Mouse (Mus musculus) intestine, embryonic 16.5 days (tissue): ENCODE results near the gene Cntf. TPM values are rescaled to one million over a fixed set of nuclear protein-coding genes. Genes with fewer than 3 reads are reported as not detected.

Experiments
- ATAC-seq: fragments of 200-750 bp; cut with Nextera tagmentation; 2 replicates; pipeline ENCODE4 v1.8.0; 2017; ENCODE audit warnings: moderate TSS enrichment, moderate library complexity
- H3K27ac ChIP-seq: fragments of 300-500 bp; sonication (generic); 2 replicates; pipeline ENCODE4 v1.5.1; 2014; ENCODE audit warnings: mild to moderate bottlenecking, low read length
- H3K27me3 ChIP-seq: fragments of 300-500 bp; sonication (generic); replicated peaks from 2 replicates; pipeline ENCODE4 v1.6.1; 2014; ENCODE audit warnings: low read length, control low read depth, mixed read lengths; ENCODE audit not compliant: control insufficient read depth, insufficient read depth
- H3K36me3 ChIP-seq: fragments of 300-500 bp; sonication (generic); 2 replicates; pipeline ENCODE4 v1.6.1; 2014; ENCODE audit warnings: low read length, control low read depth; ENCODE audit not compliant: control insufficient read depth, insufficient read depth
- H3K4me1 ChIP-seq: fragments of 300-500 bp; sonication (generic); 2 replicates; pipeline ENCODE4 v1.6.1; 2014; ENCODE audit warnings: low read length, control low read depth, mixed read lengths; ENCODE audit not compliant: control insufficient read depth, insufficient read depth
- H3K4me2 ChIP-seq: fragments of 300-500 bp; sonication (generic); 2 replicates; pipeline ENCODE4 v1.6.1; 2014; ENCODE audit warnings: low read depth, low read length, control low read depth
- H3K4me3 ChIP-seq: fragments of 300-500 bp; sonication (generic); 2 replicates; pipeline ENCODE4 v1.5.1; 2014; ENCODE audit warnings: mild to moderate bottlenecking, low read length
- H3K9ac ChIP-seq: fragments of 300-500 bp; sonication (generic); 2 replicates; pipeline ENCODE4 v1.6.1; 2014; ENCODE audit warnings: low read depth, low read length
- H3K9me3 ChIP-seq: fragments of 300-500 bp; sonication (generic); 2 replicates; pipeline ENCODE4 v1.6.1; 2016; ENCODE audit warnings: low read length, control low read depth; ENCODE audit not compliant: control insufficient read depth
- WGBS: fragments of 180-500 bp; shearing (Covaris S2); extraction: QIAGEN DNeasy Blood & Tissue Kit; methylation state at CpG from one replicate; pipeline ENCODE4 v1.1.7; 2014; 5-methylcytosine and 5-hydroxymethylcytosine counted together
- polyA plus RNA-seq: library from polyadenylated mRNA; unstranded; fragments of >200 nt; fragmentation: Nextera tagmentation; extraction: Ambion mirVana; gene quantifications from 2 replicates; pipeline ENCODE4 v1.2.1, GENCODE M21; 2015

Cntf gene
- polyA plus RNA-seq: 0.88 and 1.0 TPM in 2 replicates

GRCm38 (mm10) chr19:12765308-12765707, at the start of gene Cntf:
Cntf (minus strand) TSS chr19:12765632.
- no peak within 1 kb of the TSS for H3K4me3 ChIP-seq
- H3K9ac ChIP-seq: no peak within 1 kb of the TSS
- H3K4me2 ChIP-seq: no peak within 1 kb of the TSS
- no peaks in the 10 kb centered on the region for H3K4me1 ChIP-seq
- no peak for ATAC-seq
- H3K36me3 ChIP-seq: peaks cover 7% of the 10 kb centered on the region
- WGBS: 66% methylated on average over 7 of the region's 7 CpGs
- H3K9me3 ChIP-seq: no peaks in the 10 kb centered on the region
- H3K27ac ChIP-seq: no peak within 1 kb of the TSS
- no peaks in the 10 kb centered on the region for H3K27me3 ChIP-seq

GRCm38 (mm10) chr19:12813883-12814282, 48.5 kb upstream of the Cntf start:
- no peak overlapping the region for H3K4me2 ChIP-seq
- WGBS: 89% methylated on average over 1 of the region's 1 CpGs
- no peaks in the 10 kb centered on the region for H3K27me3 ChIP-seq
- H3K36me3 ChIP-seq: no peaks in the 10 kb centered on the region
- H3K4me3 ChIP-seq: no peak overlapping the region
- no peak overlapping the region for H3K27ac ChIP-seq
- no peak for ATAC-seq
- H3K4me1 ChIP-seq: no peaks in the 10 kb centered on the region
- H3K9ac ChIP-seq: no peak overlapping the region
- H3K9me3 ChIP-seq: no peaks in the 10 kb centered on the region

- Histone ChIP-seq H3K36me3 (no peaks in the 10 kb centered on the region), H3K27ac (no peak overlapping the region), H3K27me3 (no peaks in the 10 kb centered on the region), H3K4me1 (no peaks in the 10 kb centered on the region), H3K9me3 (no peaks in the 10 kb centered on the region), H3K4me3 (no peak overlapping the region), H3K4me2 (no peak overlapping the region), H3K9ac (no peak overlapping the region)
- 50% methylated on average over 1 of the region's 1 CpGs for WGBS
- no peak for ATAC-seq
Measured at GRCm38 (mm10) chr19:12812644-12813364, 47.4 kb upstream of the Cntf start.

- no peak overlapping the region for H3K4me2 ChIP-seq
- no peaks in the 10 kb centered on the region for H3K36me3 ChIP-seq
- 65% methylated on average over 2 of the region's 2 CpGs for WGBS
- ATAC-seq: no peak
- H3K4me1 ChIP-seq: no peaks in the 10 kb centered on the region
- H3K27ac ChIP-seq: no peak overlapping the region
- H3K9me3 ChIP-seq: no peaks in the 10 kb centered on the region
- H3K9ac ChIP-seq: no peak overlapping the region
- H3K4me3 ChIP-seq: no peak overlapping the region
- no peaks in the 10 kb centered on the region for H3K27me3 ChIP-seq
Measured at GRCm38 (mm10) chr19:12806214-12806613, 40.8 kb upstream of the Cntf start.

GRCm38 (mm10) chr19:12805730-12806129, 40.3 kb upstream of the Cntf start:
- no peak for ATAC-seq
- no peak overlapping the region for H3K27ac ChIP-seq

GRCm38 (mm10) chr19:12804237-12804636, 38.8 kb upstream of the Cntf start:
- Histone ChIP-seq H3K4me1 (no peaks in the 10 kb centered on the region), H3K9me3 (no peaks in the 10 kb centered on the region), H3K4me2 (no peak overlapping the region), H3K4me3 (no peak overlapping the region), H3K27ac (no peak overlapping the region), H3K36me3 (no peaks in the 10 kb centered on the region), H3K27me3 (no peaks in the 10 kb centered on the region), H3K9ac (no peak overlapping the region)
- 97% methylated on average over 1 of the region's 1 CpGs for WGBS
- peak; percentile 81 for ATAC-seq

More at GRCm38 (mm10) chr19:12805730-12806129, 40.3 kb upstream of the Cntf start:
- Histone ChIP-seq H3K4me2 (no peak overlapping the region), H3K36me3 (no peaks in the 10 kb centered on the region), H3K9me3 (no peaks in the 10 kb centered on the region), H3K4me3 (no peak overlapping the region), H3K27me3 (no peaks in the 10 kb centered on the region), H3K4me1 (no peaks in the 10 kb centered on the region), H3K9ac (no peak overlapping the region)
- 82% methylated on average over 3 of the region's 3 CpGs for whole genome bisulfite sequencing

GRCm38 (mm10) chr19:12802830-12803229, 37.4 kb upstream of the Cntf start:
- H3K9me3 ChIP-seq: no peaks in the 10 kb centered on the region
- WGBS: 74% methylated on average over 3 of the region's 3 CpGs
- ATAC-seq: no peak
- no peaks in the 10 kb centered on the region for H3K4me1 ChIP-seq
- H3K9ac ChIP-seq: no peak overlapping the region
- H3K27ac ChIP-seq: no peak overlapping the region
- H3K27me3 ChIP-seq: no peaks in the 10 kb centered on the region
- H3K36me3 ChIP-seq: no peaks in the 10 kb centered on the region
- H3K4me2 ChIP-seq: no peak overlapping the region
- H3K4me3 ChIP-seq: no peak overlapping the region

DNA sequence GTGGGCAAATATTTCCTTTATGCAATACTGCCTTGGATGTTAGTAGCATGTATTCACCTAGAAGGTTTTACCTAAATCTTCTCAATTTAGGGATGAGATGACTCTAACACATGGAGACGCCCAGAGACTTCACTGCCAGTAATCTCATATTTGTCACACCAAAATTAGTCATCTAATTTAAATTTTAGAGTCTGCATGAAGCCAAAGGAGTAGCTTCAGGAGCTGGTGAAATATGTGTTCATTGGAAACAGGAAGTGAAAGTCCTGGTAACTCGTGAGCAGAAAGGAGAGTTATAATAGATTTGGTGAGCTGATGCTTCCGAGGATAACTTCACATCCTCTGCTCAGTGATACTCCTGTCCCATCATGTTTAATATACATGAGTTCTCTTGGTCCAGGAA, 35.6 kb upstream of the Cntf start:
- Histone ChIP-seq H3K4me3 (no peak overlapping the region), H3K4me1 (no peaks in the 10 kb centered on the region), H3K36me3 (no peaks in the 10 kb centered on the region), H3K27ac (no peak overlapping the region), H3K9me3 (no peaks in the 10 kb centered on the region), H3K4me2 (no peak overlapping the region), H3K27me3 (no peaks in the 10 kb centered on the region), H3K9ac (no peak overlapping the region)
- 66% methylated on average over 3 of the region's 3 CpGs for WGBS
- ATAC-seq: no peak

DNA sequence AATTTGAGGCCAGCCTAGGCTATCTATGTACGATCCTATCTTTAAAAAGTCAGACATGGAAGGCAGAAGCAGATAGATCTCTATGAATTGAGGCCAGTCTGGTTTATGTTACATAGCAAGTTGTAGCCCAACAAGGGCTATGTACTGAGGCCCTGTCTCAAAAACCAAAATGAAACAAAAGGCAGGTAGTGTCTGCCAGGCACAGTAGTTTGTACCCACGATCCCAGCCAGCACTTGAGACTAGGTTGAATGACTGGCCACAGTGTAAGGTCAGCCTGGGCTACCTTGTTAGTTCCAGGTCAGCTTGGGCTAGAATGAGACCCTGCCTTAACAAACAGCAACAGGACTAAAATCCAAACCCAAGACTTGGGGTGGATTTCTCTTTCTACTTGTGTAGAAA, 35.2 kb upstream of the Cntf start:
- Histone ChIP-seq H3K27me3 (no peaks in the 10 kb centered on the region), H3K9ac (no peak overlapping the region), H3K4me1 (no peaks in the 10 kb centered on the region), H3K36me3 (no peaks in the 10 kb centered on the region), H3K4me3 (no peak overlapping the region), H3K27ac (no peak overlapping the region), H3K9me3 (no peaks in the 10 kb centered on the region), H3K4me2 (no peak overlapping the region)
- WGBS: 75% methylated on average over 2 of the region's 2 CpGs
- no peak for ATAC-seq

GRCm38 (mm10) chr19:12799081-12799480, 33.6 kb upstream of the Cntf start:
- no peaks in the 10 kb centered on the region for H3K27me3 ChIP-seq
- no peaks in the 10 kb centered on the region for H3K36me3 ChIP-seq
- H3K4me2 ChIP-seq: no peak overlapping the region
- H3K4me3 ChIP-seq: no peak overlapping the region
- H3K9me3 ChIP-seq: no peaks in the 10 kb centered on the region
- 84% methylated on average over 3 of the region's 3 CpGs for WGBS
- no peak for ATAC-seq
- no peak overlapping the region for H3K27ac ChIP-seq
- no peaks in the 10 kb centered on the region for H3K4me1 ChIP-seq
- no peak overlapping the region for H3K9ac ChIP-seq
